Mouse (Mus musculus) frontal cortex, adult 2 months (tissue): Measurements from ENCODE around the gene Olfr769. TPM values are rescaled to one million over a fixed set of nuclear protein-coding genes. Genes with fewer than 3 reads are reported as not detected.
"Not testable (repeated sequence)": the region's sequence is repeated elsewhere in the genome, so short reads cannot be mapped to it uniquely, and the experiment has no call there.

Experiments used
- DNase-seq, 2 experiments: peaks; one replicate each; pipeline ENCODE4 v3.0.0; 2022; ENCODE audit warnings: low spot score in 1 of 2; ENCODE audit errors: extremely low spot score in 1 of 2
- polyA plus RNA-seq: library from polyadenylated mRNA; depleted of rRNA; stranded (reverse); fragments of >200 nt; gene quantifications from 2 replicates; pipeline ENCODE4 v1.2.3, GENCODE M21; 2012; rRNA removed

The Olfr769 gene
- not detected in 2 replicates for polyA plus RNA-seq

DNA sequence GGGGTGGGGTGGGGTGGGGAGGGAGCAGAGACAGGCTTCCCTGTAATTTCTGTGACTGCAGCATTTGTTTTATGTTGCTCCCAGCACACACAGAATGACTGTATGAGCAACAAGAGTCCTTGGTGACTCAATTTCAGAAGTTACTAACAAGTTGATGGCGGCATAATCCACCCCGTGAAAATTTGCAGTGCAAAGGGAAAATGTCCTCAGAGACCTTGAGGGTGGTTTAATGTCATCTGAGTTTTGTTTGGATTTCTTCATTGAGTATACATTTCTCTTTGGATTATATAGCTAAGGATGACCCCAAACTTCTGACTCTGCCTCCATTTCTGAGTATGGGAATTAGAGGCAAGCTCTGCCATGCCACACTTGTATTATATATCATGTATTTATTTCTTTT, at the start of gene Olfr769:
Olfr769 (minus strand) TSS at position 101 of the 400 bp plus-strand sequence.
- DNase-seq: no peak

DNA sequence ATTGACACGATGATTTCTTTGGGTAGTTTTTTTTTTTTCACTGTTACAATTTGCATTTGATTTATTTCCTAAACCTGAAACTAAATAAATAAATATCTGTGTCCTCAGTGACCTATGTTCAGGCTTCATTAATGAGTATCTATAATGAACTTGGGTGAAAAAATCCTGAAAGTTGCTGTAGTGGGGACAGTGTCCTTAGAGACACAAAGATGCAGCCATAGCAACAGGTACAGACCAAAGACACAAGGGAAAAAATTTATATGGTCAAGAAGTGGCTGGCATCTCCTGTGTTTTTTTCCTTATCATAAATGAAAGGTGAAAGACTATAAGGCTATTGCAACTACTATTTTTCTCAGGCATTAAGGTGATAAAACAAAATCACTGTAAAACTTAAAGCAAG, 47.0 kb upstream of the Olfr769 start, which contains the start of gene Olfr771:
Olfr771 (minus strand) TSS at position 101 of the 400 bp plus-strand sequence.
- no peak for DNase-seq

DNA sequence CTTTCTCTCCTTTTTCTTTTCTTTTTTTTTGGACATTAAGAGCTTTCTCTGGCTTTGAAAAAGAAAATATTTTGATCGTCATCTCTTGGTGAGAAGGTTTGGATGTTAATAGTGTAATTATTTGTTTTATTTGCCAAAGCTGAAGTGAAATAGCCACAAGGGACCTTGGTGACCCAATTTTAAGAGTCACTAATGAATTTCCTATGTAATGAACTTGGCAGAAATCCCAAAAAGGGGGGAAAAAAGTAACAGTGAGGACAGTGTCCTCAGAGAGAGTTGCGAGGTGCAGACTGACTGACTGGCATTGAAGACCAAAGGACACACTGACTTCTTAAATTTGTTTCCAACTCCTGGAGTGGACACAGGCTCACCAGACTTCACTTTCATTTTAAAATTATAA, 21.2 kb upstream of the Olfr769 start, which contains the start of gene Olfr770:
Olfr770 (minus strand) TSS at position 101 of the 400 bp plus-strand sequence.
- DNase-seq: no peak

DNA sequence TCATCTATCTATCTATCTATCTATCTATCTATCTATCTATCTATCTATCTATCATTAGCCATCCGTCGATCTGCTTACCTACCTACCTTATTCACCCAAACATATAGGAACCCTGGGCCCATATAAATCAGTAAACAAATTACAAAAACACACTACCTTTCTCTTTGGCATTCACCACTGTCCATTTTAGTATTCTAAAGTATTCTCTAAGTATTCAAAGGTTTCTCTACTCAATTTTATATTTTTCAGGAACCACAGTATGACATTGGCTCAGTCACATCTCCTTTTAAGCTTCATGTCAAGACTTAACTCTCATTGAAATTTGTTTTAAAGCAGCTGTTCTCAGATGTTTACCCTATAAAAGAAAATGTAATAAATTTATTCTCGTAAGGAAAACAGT, 2.5 kb downstream of the Olfr769 start:
- no peak for DNase-seq

DNA sequence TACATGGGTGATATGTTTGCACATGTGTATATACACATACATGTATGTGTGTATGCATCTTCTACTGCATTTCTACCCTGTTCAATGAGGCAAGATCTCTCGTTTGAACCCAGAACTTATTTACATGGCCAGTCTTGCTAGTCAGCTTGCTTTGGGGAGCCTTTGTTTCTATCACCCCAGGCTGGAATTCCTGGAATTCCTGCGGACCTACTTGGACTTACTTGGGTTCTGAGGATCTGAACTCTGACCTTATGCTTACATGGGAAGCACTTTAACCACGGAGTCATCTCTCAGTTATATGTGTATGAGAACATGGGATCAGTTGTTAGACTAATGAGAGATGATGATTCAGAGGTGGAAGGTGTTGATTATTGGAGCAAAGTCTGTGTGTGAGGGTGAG, 16.4 kb downstream of the Olfr769 start:
- DNase-seq: no peak

DNA sequence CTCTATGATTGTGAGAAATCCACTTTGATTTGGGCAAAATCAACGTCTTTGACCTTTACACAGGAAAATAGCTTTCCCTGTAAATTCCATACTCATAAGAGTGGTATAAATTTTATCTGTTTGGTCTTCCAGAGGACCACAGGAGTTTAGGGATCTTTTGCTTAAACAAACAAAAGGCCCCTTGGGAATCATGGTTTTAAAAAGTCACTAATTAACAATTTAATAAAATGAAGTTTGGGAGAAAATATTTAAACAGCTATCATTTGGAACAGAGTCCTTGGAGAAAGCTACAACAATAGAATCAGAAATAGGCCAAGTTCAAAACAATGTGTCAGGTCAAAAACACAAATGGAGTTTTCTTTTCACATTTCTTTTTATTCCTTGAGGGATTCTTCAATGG, 18.4 kb downstream of the Olfr769 start, which contains the start of gene Olfr768:
Olfr768 (minus strand) TSS at position 101 of the 400 bp plus-strand sequence.
- DNase-seq: no peak

DNA sequence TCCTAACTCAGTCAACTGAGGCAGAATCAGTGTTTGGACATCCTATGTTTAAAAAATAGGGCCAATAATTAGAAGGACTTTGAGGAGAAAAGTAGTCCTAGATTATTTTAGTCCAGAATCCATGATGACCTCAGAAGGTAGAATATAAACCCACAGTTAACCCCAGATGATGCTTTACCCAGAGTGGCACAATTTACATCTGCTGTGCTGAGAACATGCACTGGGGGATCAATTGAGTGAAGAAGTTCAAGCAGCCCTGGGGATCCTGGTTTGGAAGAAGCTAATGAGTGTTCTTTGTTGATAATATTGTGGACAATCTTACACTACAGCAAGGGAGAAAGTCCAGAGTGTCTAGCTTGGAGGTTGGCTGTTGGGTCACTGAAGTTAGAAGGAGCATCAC, 34.9 kb downstream of the Olfr769 start, which contains the start of gene Olfr767:
Olfr767 (minus strand) TSS at position 101 of the 400 bp plus-strand sequence.
- DNase-seq: not testable (repeated sequence)

DNA sequence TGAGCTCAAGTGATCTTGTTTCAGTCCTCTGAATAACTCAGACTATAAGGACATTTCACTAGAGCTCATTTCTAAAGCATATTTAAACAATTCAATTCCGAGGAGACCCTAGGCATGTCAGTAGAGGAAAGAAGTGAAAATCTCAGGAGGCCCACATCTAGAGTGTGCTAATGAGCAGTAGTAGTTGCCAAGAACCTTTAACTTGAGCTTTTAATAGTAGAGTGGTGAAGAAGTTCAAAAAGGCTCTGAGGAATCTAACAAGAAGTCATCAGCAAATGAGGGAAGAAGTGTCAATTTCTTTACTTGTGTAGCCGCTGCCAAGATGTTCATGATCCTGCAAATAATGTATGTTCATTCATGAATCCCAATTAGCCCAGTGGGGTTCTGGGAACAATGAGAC, 48.8 kb downstream of the Olfr769 start, which contains the start of gene Olfr766-ps1:
Olfr766-ps1 (minus strand) TSS at position 101 of the 400 bp plus-strand sequence.
- DNase-seq: no peak

Other genes with a start within 250 kb of the Olfr769 start
- 17.0 and 17.2 TPM in 2 replicates for gene Gdf11, start 226.1 kb downstream of the Olfr769 start, polyA plus RNA-seq
- gene Cd63, start 216.9 kb downstream of the Olfr769 start, polyA plus RNA-seq: 82.7 and 95.6 TPM in 2 replicates
- gene Rdh5, start 195.0 kb downstream of the Olfr769 start, polyA plus RNA-seq: 12.3 and 15.7 TPM in 2 replicates
- gene Bloc1s1, start 193.8 kb downstream of the Olfr769 start, polyA plus RNA-seq: 233 and 273 TPM in 2 replicates
- 23.4 and 26.8 TPM in 2 replicates for gene Itga7, start 184.0 kb downstream of the Olfr769 start, polyA plus RNA-seq
- not detected in 2 replicates for gene Mettl7b, start 156.9 kb downstream of the Olfr769 start, polyA plus RNA-seq
- not detected in 2 replicates for gene Olfr9, start 128.4 kb downstream of the Olfr769 start, polyA plus RNA-seq
- gene Olfr763, start 107.1 kb downstream of the Olfr769 start, polyA plus RNA-seq: 0.04 TPM in 1 of 2 replicates, not detected in the other
- not detected in 2 replicates for gene Olfr764-ps1, start 78.0 kb downstream of the Olfr769 start, polyA plus RNA-seq
- not detected in 2 replicates for gene Olfr765, start 67.9 kb downstream of the Olfr769 start, polyA plus RNA-seq
- not detected in 2 replicates for gene Olfr766-ps1, start 48.9 kb downstream of the Olfr769 start, polyA plus RNA-seq
- not detected in 2 replicates for gene Olfr767, start 35.0 kb downstream of the Olfr769 start, polyA plus RNA-seq
- not detected in 2 replicates for gene Olfr768, start 18.5 kb downstream of the Olfr769 start, polyA plus RNA-seq
- gene Olfr770, start 21.1 kb upstream of the Olfr769 start, polyA plus RNA-seq: not detected in 2 replicates
- gene Olfr771, start 46.9 kb upstream of the Olfr769 start, polyA plus RNA-seq: not detected in 2 replicates
- not detected in 2 replicates for gene Olfr772, start 60.1 kb upstream of the Olfr769 start, polyA plus RNA-seq
- gene Olfr773, start 69.6 kb upstream of the Olfr769 start, polyA plus RNA-seq: not detected in 2 replicates
- not detected in 2 replicates for gene Olfr774, start 118.3 kb upstream of the Olfr769 start, polyA plus RNA-seq
- 0.04 TPM in 1 of 2 replicates, not detected in the other for gene Olfr775, start 130.6 kb upstream of the Olfr769 start, polyA plus RNA-seq
- gene Olfr776, start 141.3 kb upstream of the Olfr769 start, polyA plus RNA-seq: not detected in 2 replicates
- not detected in 2 replicates for gene Olfr777, start 153.6 kb upstream of the Olfr769 start, polyA plus RNA-seq
- gene Olfr780, start 200.3 kb upstream of the Olfr769 start, polyA plus RNA-seq: not detected in 2 replicates
- not detected in 2 replicates for gene Olfr781, start 211.0 kb upstream of the Olfr769 start, polyA plus RNA-seq
- not detected in 2 replicates for gene Olfr782, start 231.0 kb upstream of the Olfr769 start, polyA plus RNA-seq